Mouse (Mus musculus) megakaryocyte, embryonic 14.5 days (primary cell): ENCODE data around the gene Sap30l.

Experiments
- FLI1 ChIP-seq: IDR thresholded peaks from 2 replicates; pipeline ENCODE4 v1.6.1; 2012; ENCODE audit warnings: low read length, inconsistent platforms, mixed read lengths
- GATA1 ChIP-seq: IDR thresholded peaks from 3 replicates; pipeline ENCODE4 v1.6.1; 2012; ENCODE audit warnings: mixed read lengths, low read length, inconsistent platforms, borderline replicate concordance

- TF ChIP-seq GATA1 (no peak), FLI1 (no peak)
These were observed 35.0 kb downstream of the Sap30l start for GRCm38 (mm10) chr11:57836401-57836800.
